ENCODE assay signal across 9 mouse cellular contexts in the genomic region with DNA sequence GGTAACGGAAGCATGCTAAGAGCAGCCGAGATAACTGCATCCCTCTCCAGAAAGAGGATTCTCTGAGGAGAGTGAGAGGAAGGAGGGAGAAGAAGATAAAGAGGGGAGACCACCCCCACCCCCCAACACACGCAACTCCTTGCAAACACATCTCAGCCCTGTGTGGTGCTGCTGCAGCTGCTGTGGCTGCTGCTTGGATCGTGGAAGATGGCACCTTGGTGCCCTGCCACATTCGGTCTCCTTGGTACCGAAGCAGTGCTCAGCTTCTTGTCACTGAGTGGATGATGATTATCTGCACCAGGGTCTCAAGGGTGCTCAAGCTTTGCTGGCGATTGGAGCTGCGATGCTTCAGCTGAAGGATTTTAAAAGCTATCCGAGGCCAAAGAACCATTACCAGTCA.
DNase-seq lines count a peak whose midpoint lies in the region; ATAC-seq and TF ChIP-seq lines count a peak whose summit lies in the region.
"Had no signal": no experiment of that assay in that cellular context is flagged by ENCODE, and none has a peak within 500 bp of the region (broad histone marks: within the 10 kb centered on the region; RNA-seq: fewer than 3 reads in every experiment).

No protein-coding gene starts in this region.

- no peak overlapping the region for H3K4me3 ChIP-seq in midbrain, embryonic 10.5 days
- no peak overlapping the region for H3K4me3 ChIP-seq in midbrain, embryonic 11.5 days (ENCODE audit: low read depth, low read length)
- H3K4me3 ChIP-seq in forebrain, embryonic 16.5 days (replicated peaks; ENCODE audit: low read length): no peak overlapping the region
- no peak overlapping the region for H3K4me3 ChIP-seq in hindbrain, postnatal 0 days (ENCODE audit: low read length)

- 55% methylated on average over 9 of the region's 9 CpGs for WGBS in midbrain, embryonic 10.5 days
- WGBS in midbrain, embryonic 11.5 days: 47% methylated on average over 9 of the region's 9 CpGs
- WGBS in forebrain, embryonic 16.5 days: 45% methylated on average over 9 of the region's 9 CpGs
- 34% methylated on average over 9 of the region's 9 CpGs for WGBS in hindbrain, postnatal 0 days

- no peak for DNase-seq in midbrain, embryonic 10.5 days (ENCODE audit: low spot score)
- DNase-seq in midbrain, embryonic 11.5 days (ENCODE audit: low spot score, missing footprints): no peak
- DNase-seq in hindbrain, postnatal 0 days (ENCODE audit: low spot score): peak; percentile 68
- DNase-seq in telencephalon, adult 2 months (ENCODE audit: low read depth, low spot score): peak; percentile 3
- no peak for DNase-seq in layer of hippocampus, adult 18-20 months (ENCODE audit: low spot score in 2 of 2)
- DNase-seq in right cerebral cortex, postnatal 14 days: no peak
- DNase-seq: lung, adult 2 months had no signal

- H3K36me3 ChIP-seq in midbrain, embryonic 10.5 days: no peaks in the 10 kb centered on the region
- H3K36me3 ChIP-seq in midbrain, embryonic 11.5 days (ENCODE audit: control insufficient read depth, insufficient read depth, low read length): no peaks in the 10 kb centered on the region
- no peaks in the 10 kb centered on the region for H3K36me3 ChIP-seq in forebrain, embryonic 16.5 days (ENCODE audit: control insufficient read depth, insufficient read depth)
- no peaks in the 10 kb centered on the region for H3K36me3 ChIP-seq in hindbrain, postnatal 0 days (ENCODE audit: insufficient read depth, low read length)

- H3K4me2 ChIP-seq in midbrain, embryonic 11.5 days: no peak overlapping the region
- H3K4me2 ChIP-seq in forebrain, embryonic 16.5 days (ENCODE audit: low read length): peak overlapping the region; percentile 21
- peak overlapping the region; percentile 46 for H3K4me2 ChIP-seq in hindbrain, postnatal 0 days (ENCODE audit: low read depth, low read length)

- H3K27ac ChIP-seq in midbrain, embryonic 10.5 days (replicated peaks): peak overlapping the region; percentile 61
- no peak overlapping the region for H3K27ac ChIP-seq in midbrain, embryonic 11.5 days (ENCODE audit: low read depth, low read length)
- no peak overlapping the region for H3K27ac ChIP-seq in forebrain, embryonic 16.5 days (ENCODE audit: low read length)
- H3K27ac ChIP-seq in hindbrain, postnatal 0 days: no peak overlapping the region
- H3K27ac ChIP-seq: kidney, postnatal 0 days had no signal

- peaks cover 28% of the 10 kb centered on the region for H3K27me3 ChIP-seq in midbrain, embryonic 10.5 days (ENCODE audit: low read depth, poor library complexity, severe bottlenecking)
- H3K27me3 ChIP-seq in midbrain, embryonic 11.5 days (ENCODE audit: control insufficient read depth, insufficient read depth, low read length): no peaks in the 10 kb centered on the region
- H3K27me3 ChIP-seq in forebrain, embryonic 16.5 days (replicated peaks; ENCODE audit: control insufficient read depth, insufficient read depth, low read length): no peaks in the 10 kb centered on the region
- no peaks in the 10 kb centered on the region for H3K27me3 ChIP-seq in hindbrain, postnatal 0 days (ENCODE audit: insufficient read depth, low read length)

- TF ChIP-seq CTCF in hindbrain, postnatal 0 days (IDR thresholded peaks at IDR 0.05; ENCODE audit: low read depth): no peak

- no peak for ATAC-seq in midbrain, embryonic 11.5 days (ENCODE audit: low FRiP score)
- ATAC-seq in forebrain, embryonic 16.5 days: peak; percentile 67
- peak; percentile 65 for ATAC-seq in hindbrain, postnatal 0 days

- H3K4me1 ChIP-seq in midbrain, embryonic 10.5 days: peaks cover 57% of the 10 kb centered on the region
- H3K4me1 ChIP-seq in midbrain, embryonic 11.5 days (ENCODE audit: control insufficient read depth, insufficient read depth, low read length): peaks cover 30% of the 10 kb centered on the region
- peaks cover 26% of the 10 kb centered on the region for H3K4me1 ChIP-seq in forebrain, embryonic 16.5 days (replicated peaks; ENCODE audit: control insufficient read depth, insufficient read depth, low read length)
- no peaks in the 10 kb centered on the region for H3K4me1 ChIP-seq in hindbrain, postnatal 0 days (ENCODE audit: insufficient read depth, low read length)

- no peaks in the 10 kb centered on the region for H3K9me3 ChIP-seq in midbrain, embryonic 10.5 days (replicated peaks)
- no peaks in the 10 kb centered on the region for H3K9me3 ChIP-seq in midbrain, embryonic 11.5 days (ENCODE audit: control insufficient read depth, low read length)
- no peaks in the 10 kb centered on the region for H3K9me3 ChIP-seq in forebrain, embryonic 16.5 days (ENCODE audit: control insufficient read depth, low read length)
- H3K9me3 ChIP-seq in hindbrain, postnatal 0 days (ENCODE audit: low read length): no peaks in the 10 kb centered on the region

- H3K9ac ChIP-seq in midbrain, embryonic 11.5 days (ENCODE audit: low read length): no peak overlapping the region
- H3K9ac ChIP-seq in forebrain, embryonic 16.5 days (replicated peaks; ENCODE audit: low read depth, low read length): 0 out of 2 replicates have a peak overlapping the region, but pooled peaks have one; percentile 25
- H3K9ac ChIP-seq in hindbrain, postnatal 0 days (replicated peaks; ENCODE audit: low read length): no peak overlapping the region

Comparison
In these comparisons a context has a peak if more than half of its experiments do, and no peak if none do; other contexts are left out.
1. DNase-seq: peak in hindbrain, postnatal 0 days (single experiment) and telencephalon, adult 2 months (single experiment); none in midbrain, embryonic 10.5 days (single experiment), midbrain, embryonic 11.5 days (single experiment), layer of hippocampus, adult 18-20 months (0 of 2) and right cerebral cortex, postnatal 14 days (single experiment).